Mouse (Mus musculus) liver, embryonic 14.5 days (tissue): Measurements from ENCODE around the gene Sox9.

ENCODE experiments used
- CTCF ChIP-seq: IDR thresholded peaks from 2 replicates; pipeline ENCODE4 v1.5.1; 2016; ENCODE audit warnings: antibody characterized with exemption, low read depth, control low read depth
- EP300 ChIP-seq: IDR thresholded peaks from 2 replicates; pipeline ENCODE4 v1.6.1; 2016; ENCODE audit warnings: antibody characterized with exemption, low read depth

DNA sequence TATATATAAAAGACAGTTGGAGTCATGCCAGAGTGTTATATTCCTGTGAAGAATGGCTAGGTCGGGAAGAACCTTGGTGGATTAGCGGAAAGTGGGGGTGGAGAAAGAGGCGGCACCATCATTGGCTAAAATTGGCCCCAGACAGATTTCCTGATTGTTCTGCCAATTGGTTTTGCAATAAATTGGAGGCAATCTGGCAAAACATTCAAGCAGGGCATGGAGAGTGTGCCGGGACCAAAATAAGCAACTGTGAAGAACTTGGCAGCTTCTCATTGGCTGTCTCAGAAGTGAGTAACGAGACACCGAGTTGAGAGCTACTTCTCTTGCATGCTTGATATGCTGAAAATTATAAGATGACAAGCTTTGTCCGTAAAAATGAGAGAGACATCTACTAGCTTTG is 49.6 kb upstream of the Sox9 start:
- TF ChIP-seq CTCF (no peak), EP300 (no peak)
